Mouse (Mus musculus) small intestine, adult 2 months (tissue): ENCODE data around the gene Cmc1.

Source experiments
- CTCF ChIP-seq: fragments of 200-500 bp; IDR thresholded peaks from 2 replicates; pipeline ENCODE4 v1.5.1; 2012; ENCODE audit warnings: low read depth, mild to moderate bottlenecking, control low read depth, inconsistent platforms, low read length, moderate library complexity, mixed read lengths; ENCODE audit not compliant: insufficient replicate concordance, insufficient read length; ENCODE audit errors: extremely low read depth
- POLR2A ChIP-seq: fragments of 200-500 bp; IDR thresholded peaks from 2 replicates; pipeline ENCODE4 v1.6.1; 2012; ENCODE audit warnings: low read depth, mild to moderate bottlenecking, control low read depth, inconsistent platforms, low read length, moderate library complexity

DNA sequence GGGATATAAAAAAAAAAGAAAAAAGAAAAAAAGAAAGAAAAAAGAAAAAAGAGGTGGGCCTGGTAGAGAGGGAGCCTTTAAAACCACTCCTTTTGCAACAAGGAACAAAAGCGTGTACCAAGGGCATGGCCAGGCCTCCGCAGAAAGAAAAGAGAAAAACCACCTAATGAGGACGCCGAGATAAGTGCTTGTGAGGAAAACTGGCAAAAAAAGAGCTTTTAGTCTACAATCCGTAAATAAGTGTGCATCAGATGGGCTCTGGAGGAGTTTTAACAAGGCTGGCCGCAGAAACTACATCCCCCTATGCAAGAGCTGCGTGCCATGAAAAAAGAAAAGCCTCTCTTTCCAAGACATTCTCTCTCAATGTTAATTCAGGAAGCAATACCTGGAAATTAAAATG is 37.4 kb upstream of the Cmc1 start:
- TF ChIP-seq POLR2A (no peak), CTCF (no peak)
